Mouse (Mus musculus): ENCODE results near the gene Angptl2.

Gene Angptl2

GRCm38 (mm10) chr2:33215700-33216509 lies at the start of gene Angptl2:
Gene Angptl2, plus strand, starts transcription at chr2:33216069.
- DNase-seq (ENCODE audit: low spot score), result peak; percentile 74

GRCm38 (mm10) chr2:33167060-33167459 lies 48.8 kb upstream of the Angptl2 start:
- no peak for DNase-seq (ENCODE audit: low spot score)

GRCm38 (mm10) chr2:33169445-33169844 lies 46.4 kb upstream of the Angptl2 start:
- DNase-seq (ENCODE audit: low spot score), result no peak

GRCm38 (mm10) chr2:33170777-33171565 lies 44.9 kb upstream of the Angptl2 start:
- DNase-seq (ENCODE audit: low spot score), result no peak

GRCm38 (mm10) chr2:33173126-33173525 lies 42.7 kb upstream of the Angptl2 start:
- no peak for DNase-seq (ENCODE audit: low spot score)

- DNase-seq (ENCODE audit: low spot score), result no peak
Measured at GRCm38 (mm10) chr2:33173686-33174085, 42.2 kb upstream of the Angptl2 start.

GRCm38 (mm10) chr2:33176516-33176915 lies 39.4 kb upstream of the Angptl2 start:
- no peak for DNase-seq (ENCODE audit: low spot score)

- no peak for DNase-seq (ENCODE audit: low spot score)
Measured at GRCm38 (mm10) chr2:33176921-33177320, 38.9 kb upstream of the Angptl2 start.

GRCm38 (mm10) chr2:33177443-33178242 lies 38.2 kb upstream of the Angptl2 start:
- DNase-seq (ENCODE audit: low spot score), result no peak

GRCm38 (mm10) chr2:33178243-33178932 lies 37.5 kb upstream of the Angptl2 start:
- no peak for DNase-seq (ENCODE audit: low spot score)

GRCm38 (mm10) chr2:33179171-33179929 lies 36.5 kb upstream of the Angptl2 start:
- no peak for DNase-seq (ENCODE audit: low spot score)

GRCm38 (mm10) chr2:33179930-33180630 lies 35.8 kb upstream of the Angptl2 start:
- no peak for DNase-seq (ENCODE audit: low spot score)

- DNase-seq (ENCODE audit: low spot score), result no peak
Measured at GRCm38 (mm10) chr2:33183321-33183720, 32.5 kb upstream of the Angptl2 start.

- DNase-seq (ENCODE audit: low spot score), result no peak
Measured at GRCm38 (mm10) chr2:33184641-33185040, 31.2 kb upstream of the Angptl2 start.

- DNase-seq (ENCODE audit: low spot score), result no peak
Measured at GRCm38 (mm10) chr2:33185258-33185657, 30.6 kb upstream of the Angptl2 start.

- no peak for DNase-seq (ENCODE audit: low spot score)
Measured at GRCm38 (mm10) chr2:33186505-33186904, 29.4 kb upstream of the Angptl2 start.

GRCm38 (mm10) chr2:33187874-33188273 lies 28.0 kb upstream of the Angptl2 start:
- no peak for DNase-seq (ENCODE audit: low spot score)

- no peak for DNase-seq (ENCODE audit: low spot score)
Measured at GRCm38 (mm10) chr2:33188925-33189670, 26.8 kb upstream of the Angptl2 start.

- DNase-seq (ENCODE audit: low spot score), result no peak
Measured at GRCm38 (mm10) chr2:33189976-33190375, 25.9 kb upstream of the Angptl2 start.
